Mouse (Mus musculus): ENCODE measurements around the gene Mtmr11.

DNA sequence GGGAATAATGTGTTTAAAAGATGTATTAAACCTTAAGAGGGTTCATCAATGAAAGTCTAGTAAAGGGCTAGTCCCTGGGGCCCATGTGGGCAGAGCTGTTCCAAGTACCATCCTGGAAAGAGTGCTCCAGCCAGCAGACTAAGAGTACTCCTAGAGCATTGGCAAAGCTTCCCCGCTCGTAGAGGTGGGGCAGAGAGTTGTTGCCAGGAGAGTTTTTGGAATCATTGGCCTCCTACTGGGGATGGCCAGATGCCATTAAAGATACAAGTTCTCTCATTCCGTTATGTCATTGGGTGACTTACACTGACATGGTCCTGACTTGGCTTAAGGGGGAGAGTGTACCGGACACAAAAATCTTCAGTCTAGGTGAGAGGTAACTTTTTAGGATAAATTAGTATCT is 17.7 kb downstream of the Mtmr11 start:
- no peak for TF ChIP-seq CTCF (IDR thresholded peaks at IDR 0.05; ENCODE audit: low read depth)
- no peak for TF ChIP-seq EP300 (IDR thresholded peaks at IDR 0.05; ENCODE audit: low read depth)

Data from heart, postnatal 0 days (tissue).